Mouse (Mus musculus): ENCODE results near the gene Chst11.

Chst11 gene

GRCm38 (mm10) chr10:83150587-83150986, 165.3 kb downstream of the Chst11 start:
- no peak for DNase-seq

GRCm38 (mm10) chr10:83151362-83151761, 166.1 kb downstream of the Chst11 start:
- no peak for DNase-seq

GRCm38 (mm10) chr10:83151896-83152685, 166.8 kb downstream of the Chst11 start:
- DNase-seq = no peak

- DNase-seq = no peak
Measured at GRCm38 (mm10) chr10:83152723-83153122, 167.4 kb downstream of the Chst11 start.

GRCm38 (mm10) chr10:83153374-83153773, 168.1 kb downstream of the Chst11 start:
- no peak for DNase-seq

GRCm38 (mm10) chr10:83153887-83154286, 168.6 kb downstream of the Chst11 start:
- peak; percentile 56 for DNase-seq

- DNase-seq = no peak
Measured at GRCm38 (mm10) chr10:83157289-83157688, 172.0 kb downstream of the Chst11 start.

- no peak for DNase-seq
Measured at GRCm38 (mm10) chr10:83158322-83158721, 173.0 kb downstream of the Chst11 start.

- no peak for DNase-seq
Measured at GRCm38 (mm10) chr10:83159229-83159628, 173.9 kb downstream of the Chst11 start.

- DNase-seq = peak; percentile 18
Measured at GRCm38 (mm10) chr10:83161656-83162365, 176.5 kb downstream of the Chst11 start.

GRCm38 (mm10) chr10:83163946-83164345, 178.6 kb downstream of the Chst11 start:
- DNase-seq = no peak

GRCm38 (mm10) chr10:83164901-83165435, 179.7 kb downstream of the Chst11 start:
- DNase-seq = no peak

- DNase-seq = no peak
Measured at GRCm38 (mm10) chr10:83165521-83166243, 180.4 kb downstream of the Chst11 start.

- DNase-seq = no peak
Measured at GRCm38 (mm10) chr10:83166272-83166671, 181.0 kb downstream of the Chst11 start.

GRCm38 (mm10) chr10:83167492-83167891, 182.2 kb downstream of the Chst11 start:
- no peak for DNase-seq

GRCm38 (mm10) chr10:83168303-83169056, 183.2 kb downstream of the Chst11 start:
- no peak for DNase-seq

- DNase-seq = no peak
Measured at GRCm38 (mm10) chr10:83169554-83169953, 184.3 kb downstream of the Chst11 start.

- DNase-seq = no peak
Measured at GRCm38 (mm10) chr10:83178151-83178550, 192.9 kb downstream of the Chst11 start.

- no peak for DNase-seq
Measured at GRCm38 (mm10) chr10:83178661-83179060, 193.4 kb downstream of the Chst11 start.

- peak; percentile 46 for DNase-seq
Measured at GRCm38 (mm10) chr10:83181831-83182572, 196.7 kb downstream of the Chst11 start.

GRCm38 (mm10) chr10:83182573-83182960, 197.3 kb downstream of the Chst11 start:
- peak; percentile 72 for DNase-seq

All from thymus, postnatal 25 days (tissue).